Mouse (Mus musculus): ENCODE measurements around the gene Asb8.

- TF ChIP-seq CTCF (IDR thresholded peaks at IDR 0.05; ENCODE audit: extremely low read depth, insufficient read depth, insufficient read length, insufficient replicate concordance) = no peak
- no peak for TF ChIP-seq POLR2A (IDR thresholded peaks at IDR 0.05; ENCODE audit: low read depth, low read length)
Measured at GRCm38 (mm10) chr15:98139763-98140162, 25.7 kb downstream of the Asb8 start.

Data from spleen, adult 2 months (tissue).